Mouse (Mus musculus) forebrain, postnatal 0 days (tissue): ENCODE measurements around the gene Papolb. TPM values are rescaled to one million over a fixed set of nuclear protein-coding genes. Genes with fewer than 3 reads are reported as not detected.

Experiments
- ATAC-seq: fragments of 200-750 bp; cut with Nextera tagmentation; 2 replicates; pipeline ENCODE4 v1.8.0; 2017; ENCODE audit warnings: mild to moderate bottlenecking, moderate library complexity
- DNase-seq: peaks from one replicate; pipeline ENCODE4 v3.0.0-alpha.2; 2015
- H3K27ac ChIP-seq: fragments of 300-500 bp; sonication (generic); 2 replicates; pipeline ENCODE4 v1.5.1; 2014; ENCODE audit warnings: low read depth, mild to moderate bottlenecking, antibody characterized with exemption, low read length, moderate library complexity, mixed read lengths
- H3K27me3 ChIP-seq: fragments of 300-500 bp; sonication (generic); 2 replicates; pipeline ENCODE4 v1.6.1; 2014; ENCODE audit warnings: mild to moderate bottlenecking, low read length, mixed read lengths; ENCODE audit not compliant: insufficient read depth
- H3K36me3 ChIP-seq: fragments of 300-500 bp; sonication (generic); 2 replicates; pipeline ENCODE4 v1.6.1; 2014; ENCODE audit warnings: mild to moderate bottlenecking, moderate library complexity; ENCODE audit not compliant: insufficient read depth
- H3K4me1 ChIP-seq: fragments of 300-500 bp; sonication (generic); 2 replicates; pipeline ENCODE4 v1.6.1; 2014; ENCODE audit warnings: antibody characterized with exemption; ENCODE audit not compliant: insufficient read depth
- H3K4me2 ChIP-seq: fragments of 300-500 bp; sonication (generic); 2 replicates; pipeline ENCODE4 v1.6.1; 2014; ENCODE audit warnings: low read depth, mild to moderate bottlenecking, moderate library complexity
- H3K4me3 ChIP-seq: fragments of 300-500 bp; sonication (generic); 2 replicates; pipeline ENCODE4 v1.5.1; 2014; ENCODE audit warnings: low read depth, low read length, mixed read lengths
- H3K9ac ChIP-seq: fragments of 300-500 bp; sonication (generic); 2 replicates; pipeline ENCODE4 v1.6.1; 2014; ENCODE audit warnings: mild to moderate bottlenecking
- H3K9me3 ChIP-seq: fragments of 300-500 bp; sonication (generic); 2 replicates; pipeline ENCODE4 v1.6.1; 2016; ENCODE audit warnings: low read length
- CTCF ChIP-seq: sonication (generic); IDR thresholded peaks from 2 replicates; pipeline ENCODE4 v1.5.1; 2016; ENCODE audit warnings: antibody characterized with exemption, control low read depth, low read depth
- WGBS: fragments of 180-500 bp; shearing (Covaris S2); extraction: QIAGEN DNeasy Blood & Tissue Kit; methylation state at CpG from one replicate; pipeline ENCODE4 v1.1.7; 2014; 5-methylcytosine and 5-hydroxymethylcytosine counted together
- polyA plus RNA-seq: library from polyadenylated mRNA; unstranded; fragments of >200 nt; fragmentation: Nextera tagmentation; extraction: Ambion mirVana; gene quantifications from 2 replicates; pipeline ENCODE4 v1.2.1, GENCODE M21; 2015
- total RNA-seq: library from RNA; depleted of rRNA; stranded (reverse); fragments of >200 nt; gene quantifications from 2 replicates; pipeline ENCODE4 v1.2.3, GENCODE M21; 2014

Papolb gene
- total and polyA plus RNA-seq, 2 experiments from 2014 or later: 0.12 to 0.38 TPM

DNA sequence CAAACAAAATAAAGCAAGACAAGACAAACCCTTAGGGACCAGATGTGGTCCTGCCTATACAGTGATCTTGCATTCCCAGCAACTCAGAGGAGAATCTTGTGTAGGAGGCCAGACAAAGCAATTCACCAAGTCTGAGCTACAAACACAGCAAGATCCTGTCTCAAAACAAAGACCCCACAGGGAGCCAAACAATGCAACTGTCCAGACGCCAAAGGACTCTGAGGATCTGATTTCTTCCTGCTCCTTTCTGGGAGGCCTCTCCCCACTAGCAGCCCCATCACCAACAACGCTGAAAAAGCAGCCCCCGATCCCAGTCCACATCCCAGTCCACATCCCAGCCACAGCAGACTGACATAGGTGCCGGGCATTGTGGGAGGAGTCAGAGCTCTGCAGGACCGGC is 16.5 kb upstream of the Papolb start:
- 6% methylated on average over 5 of the region's 5 CpGs for WGBS
- Histone ChIP-seq H3K4me2 (no peak overlapping the region), H3K4me3 (no peak overlapping the region), H3K27me3 (no peaks in the 10 kb centered on the region), H3K4me1 (no peaks in the 10 kb centered on the region), H3K9ac (no peak overlapping the region), H3K9me3 (no peaks in the 10 kb centered on the region), H3K36me3 (peaks cover 10% of the 10 kb centered on the region; the same call in 1 of the 2 replicates), H3K27ac (no peak overlapping the region)
- TF ChIP-seq CTCF: no peak
- DNase-seq (no peak), ATAC-seq (no peak)

DNA sequence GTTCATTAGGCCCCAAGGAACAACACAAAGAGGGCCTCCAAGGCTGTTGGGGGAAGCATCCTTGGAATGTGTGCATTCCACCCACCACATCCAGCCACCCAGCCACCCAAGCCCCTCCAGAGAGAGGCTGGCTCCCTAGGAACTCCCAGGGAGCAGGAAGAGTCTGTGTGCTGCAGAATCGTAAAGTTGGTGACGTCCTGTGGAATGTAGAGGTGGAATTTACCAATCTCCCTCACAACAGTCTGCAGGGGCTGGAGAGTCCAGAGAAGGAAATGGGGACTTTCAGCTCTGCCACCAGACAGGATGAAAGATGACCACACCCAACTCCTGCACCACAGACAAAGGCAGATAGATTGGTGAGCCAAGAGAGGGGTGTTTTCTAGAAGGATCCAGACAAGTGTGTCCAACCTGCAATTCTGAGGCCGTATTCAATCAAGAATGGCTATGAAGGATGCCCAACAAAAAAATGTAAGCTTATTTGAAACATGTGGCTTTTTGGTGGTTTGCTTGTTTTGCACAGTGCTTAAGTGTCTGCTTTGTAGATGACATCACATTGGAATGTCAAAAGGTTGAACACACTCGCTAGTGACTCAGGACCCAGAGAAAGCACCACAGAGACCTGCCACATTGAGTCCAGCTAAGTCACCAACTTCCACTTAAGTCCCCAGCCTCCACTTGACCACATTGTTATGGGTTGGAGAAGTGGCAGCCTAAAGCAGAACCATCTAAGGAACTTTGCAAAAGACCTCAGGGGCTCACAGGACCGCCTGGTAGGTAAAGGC is 15.3 kb upstream of the Papolb start:
- no peak for DNase-seq
- no peaks in the 10 kb centered on the region for H3K27me3 ChIP-seq
- H3K36me3 ChIP-seq: peaks cover 10% of the 10 kb centered on the region; the same call in 1 of the 2 replicates
- no peak for ATAC-seq
- 84% methylated on average over 5 of the region's 5 CpGs for WGBS
- no peak overlapping the region for H3K27ac ChIP-seq
- TF ChIP-seq CTCF: no peak
- H3K4me3 ChIP-seq: no peak overlapping the region
- no peaks in the 10 kb centered on the region for H3K4me1 ChIP-seq
- no peak overlapping the region for H3K4me2 ChIP-seq
- H3K9me3 ChIP-seq: no peaks in the 10 kb centered on the region
- no peak overlapping the region for H3K9ac ChIP-seq

DNA sequence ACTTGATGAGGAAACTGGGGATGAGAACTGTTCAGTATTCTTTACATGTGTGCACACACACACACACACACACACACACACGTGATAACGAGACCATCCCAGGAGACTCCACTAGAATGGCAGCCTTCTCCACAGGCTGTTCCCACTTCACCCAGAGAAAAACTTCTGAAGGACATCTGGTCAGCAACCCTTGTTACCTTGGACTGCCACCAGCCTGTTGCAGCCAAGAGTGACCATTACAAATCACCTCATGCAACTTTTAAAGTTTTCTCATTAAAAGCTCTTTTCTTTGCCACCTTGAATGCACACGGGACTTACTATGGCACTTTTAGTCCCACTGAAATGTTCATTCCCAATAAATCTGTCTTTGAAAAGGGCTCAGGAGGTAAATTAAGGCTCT is 7.4 kb upstream of the Papolb start:
- no peak overlapping the region for H3K9ac ChIP-seq
- no peak for ATAC-seq
- 84% methylated on average over 3 of the region's 3 CpGs for WGBS
- H3K4me1 ChIP-seq: no peaks in the 10 kb centered on the region
- no peaks in the 10 kb centered on the region for H3K27me3 ChIP-seq
- no peak overlapping the region for H3K4me3 ChIP-seq
- H3K27ac ChIP-seq: no peak overlapping the region
- no peaks in the 10 kb centered on the region for H3K9me3 ChIP-seq
- H3K36me3 ChIP-seq: no peaks in the 10 kb centered on the region
- DNase-seq: no peak
- TF ChIP-seq CTCF: no peak
- no peak overlapping the region for H3K4me2 ChIP-seq

DNA sequence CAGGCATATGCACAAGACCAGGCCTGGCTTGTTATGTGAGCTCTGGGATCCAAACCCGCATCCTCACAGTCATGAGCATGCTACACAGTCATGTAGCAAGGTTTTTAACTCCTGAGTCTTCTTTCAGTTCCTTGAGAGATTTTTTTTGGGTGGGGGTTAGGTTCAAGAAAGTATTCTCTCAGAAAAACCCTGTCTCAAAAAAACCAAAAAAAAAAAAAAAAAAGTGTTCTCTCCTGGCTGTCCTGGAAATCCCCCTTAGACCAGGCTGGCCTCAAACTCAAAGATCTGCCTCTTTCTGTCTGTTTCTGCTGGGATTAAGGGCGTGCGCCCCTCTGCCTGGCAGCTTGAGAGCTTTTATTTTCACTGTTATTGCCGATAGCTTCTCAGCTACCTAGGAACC is 5.5 kb upstream of the Papolb start:
- no peaks in the 10 kb centered on the region for H3K9me3 ChIP-seq
- no peaks in the 10 kb centered on the region for H3K36me3 ChIP-seq
- H3K4me2 ChIP-seq: no peak overlapping the region
- H3K4me3 ChIP-seq: no peak overlapping the region
- ATAC-seq (no peak), DNase-seq (no peak)
- 81% methylated on average over 4 of the region's 4 CpGs for WGBS
- H3K27me3 ChIP-seq: no peaks in the 10 kb centered on the region
- no peak for TF ChIP-seq CTCF
- no peak overlapping the region for H3K9ac ChIP-seq
- no peak overlapping the region for H3K27ac ChIP-seq
- no peaks in the 10 kb centered on the region for H3K4me1 ChIP-seq

DNA sequence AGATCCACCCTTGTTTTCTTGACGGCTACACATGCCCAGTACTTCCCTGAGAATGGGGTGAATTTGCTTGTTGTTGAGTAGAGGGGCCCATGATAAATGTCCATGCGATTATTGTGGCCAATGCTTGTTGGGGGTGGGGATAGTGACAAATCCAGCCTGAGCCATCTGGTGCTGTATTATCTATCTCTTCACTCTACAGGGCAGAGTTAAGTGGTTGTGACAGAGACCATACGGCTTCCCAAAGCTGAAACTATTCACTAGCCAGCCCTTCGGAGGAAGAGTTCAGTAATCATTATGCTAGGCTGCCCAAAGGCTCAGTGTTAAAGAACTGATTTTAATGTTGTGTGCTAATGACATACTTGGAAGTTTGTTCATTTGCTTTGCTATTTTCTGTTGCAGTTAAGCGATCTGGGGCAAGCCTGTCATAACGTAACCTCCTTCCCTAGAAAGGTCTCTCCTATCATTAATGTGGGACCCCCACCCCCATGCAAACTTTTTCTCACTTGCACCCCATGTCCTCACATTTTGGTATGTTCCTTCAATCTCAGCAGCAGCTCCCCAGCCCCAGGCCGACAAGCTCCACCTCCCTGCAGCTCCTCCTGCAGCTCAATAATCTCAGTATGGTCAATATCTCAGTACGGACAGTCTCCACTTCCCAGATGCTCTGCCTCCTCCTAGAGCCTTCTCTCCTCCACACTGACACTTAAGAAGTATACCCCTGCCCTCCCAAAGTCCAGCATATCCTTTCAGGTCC is 5.0 kb downstream of the Papolb start:
- no peaks in the 10 kb centered on the region for H3K4me1 ChIP-seq
- 66% methylated on average over 8 of the region's 8 CpGs for WGBS
- no peak overlapping the region for H3K4me3 ChIP-seq
- no peaks in the 10 kb centered on the region for H3K9me3 ChIP-seq
- DNase-seq (no peak), ATAC-seq (no peak)
- H3K4me2 ChIP-seq: no peak overlapping the region
- TF ChIP-seq CTCF: no peak
- no peak overlapping the region for H3K9ac ChIP-seq
- no peaks in the 10 kb centered on the region; the same call in 1 of the 2 replicates for H3K36me3 ChIP-seq
- H3K27me3 ChIP-seq: no peaks in the 10 kb centered on the region
- H3K27ac ChIP-seq: no peak overlapping the region

DNA sequence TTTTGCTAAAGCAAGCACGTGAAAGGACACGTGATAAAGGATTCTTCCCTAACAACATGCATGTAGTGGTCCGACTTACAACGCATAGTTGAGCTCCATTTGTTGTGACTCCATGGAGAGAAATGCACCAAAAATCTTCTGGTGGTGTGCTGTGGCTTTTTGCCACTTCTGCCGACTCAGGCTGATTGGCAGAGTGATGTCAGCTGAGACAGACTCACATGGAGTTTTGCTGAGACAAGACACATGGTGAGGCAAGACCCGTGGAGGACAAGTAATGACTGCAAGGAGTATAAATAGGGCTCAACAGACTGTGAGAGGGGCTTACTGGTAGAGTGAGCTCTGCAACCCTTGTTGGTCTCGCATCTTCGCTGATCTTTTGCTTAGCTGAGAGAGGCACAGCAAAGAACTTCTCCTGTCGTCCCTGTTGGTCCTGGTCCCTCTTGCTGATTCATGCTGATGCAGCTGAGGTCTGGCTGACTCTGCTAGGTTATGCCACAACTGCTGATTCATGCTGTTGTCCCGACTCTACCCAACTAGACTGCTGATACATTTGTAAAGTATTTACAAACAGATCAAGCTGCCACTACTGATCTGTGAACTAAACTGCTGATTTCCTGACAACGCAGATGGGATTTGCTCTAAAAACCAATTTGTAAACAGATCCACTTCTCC is 8.5 kb downstream of the Papolb start:
- WGBS: 89% methylated on average over 11 of the region's 11 CpGs
- ATAC-seq (no peak), DNase-seq (no peak)
- Histone ChIP-seq H3K9ac (no peak overlapping the region), H3K9me3 (no peaks in the 10 kb centered on the region), H3K4me1 (no peaks in the 10 kb centered on the region), H3K27ac (no peak overlapping the region), H3K4me2 (no peak overlapping the region), H3K27me3 (no peaks in the 10 kb centered on the region), H3K4me3 (no peak overlapping the region), H3K36me3 (no peaks in the 10 kb centered on the region)
- no peak for TF ChIP-seq CTCF

DNA sequence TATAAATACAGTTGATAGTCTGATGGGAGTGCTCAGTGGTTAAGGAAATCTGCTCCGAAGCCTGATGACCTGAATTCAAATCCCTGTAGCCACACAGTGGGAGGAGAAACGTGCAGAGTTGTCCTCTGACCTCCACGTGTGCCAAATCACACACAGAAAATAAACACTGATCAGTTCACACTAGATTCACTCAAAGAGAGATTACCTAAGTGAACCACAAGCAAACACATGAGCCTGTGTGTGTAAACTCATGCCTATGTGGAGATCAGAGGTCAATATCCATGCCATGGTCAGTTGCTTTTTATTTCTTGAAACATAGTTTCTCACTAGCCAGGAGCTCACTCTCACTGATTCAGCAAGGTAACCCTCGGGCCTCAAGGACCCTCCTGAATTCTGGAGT is 9.5 kb downstream of the Papolb start:
- WGBS: 78% methylated on average over 4 of the region's 4 CpGs
- TF ChIP-seq CTCF: no peak

More for the DNA sequence above, 9.5 kb downstream of the Papolb start:
- ATAC-seq (no peak), DNase-seq (no peak)
- Histone ChIP-seq H3K4me1 (no peaks in the 10 kb centered on the region), H3K9ac (no peak overlapping the region), H3K36me3 (no peaks in the 10 kb centered on the region), H3K4me2 (no peak overlapping the region), H3K27ac (no peak overlapping the region), H3K4me3 (no peak overlapping the region), H3K9me3 (no peaks in the 10 kb centered on the region), H3K27me3 (no peaks in the 10 kb centered on the region)
